Mouse (Mus musculus): ENCODE data around the gene Gm4567.
"Not testable (repeated sequence)": the region's sequence is repeated elsewhere in the genome, so short reads cannot be mapped to it uniquely, and the experiment has no call there.

Gm4567 gene

GRCm38 (mm10) chr7:22719610-22720009, at the start of gene Gm4567:
TSS of gene Gm4567 (minus strand) at chr7:22719710.
- DNase-seq (ENCODE audit: low read depth, low spot score): not testable (repeated sequence)

GRCm38 (mm10) chr7:22761397-22761796, 41.9 kb upstream of the Gm4567 start, which contains the start of gene Vmn1r157:
TSS of gene Vmn1r157 (plus strand) at chr7:22761697.
- not testable (repeated sequence) for DNase-seq (ENCODE audit: low read depth, low spot score)

GRCm38 (mm10) chr7:22692217-22692616, 27.3 kb downstream of the Gm4567 start, which contains the start of gene Gm8693:
TSS of gene Gm8693 (minus strand) at chr7:22692317.
- not testable (repeated sequence) for DNase-seq (ENCODE audit: low read depth, low spot score)
